Mouse (Mus musculus): ENCODE measurements around the gene Gm17268.

Gm17268 gene

GRCm38 (mm10) chr11:82030171-82030570 lies 8.2 kb downstream of the Gm17268 start:
- no peak for DNase-seq

DNA sequence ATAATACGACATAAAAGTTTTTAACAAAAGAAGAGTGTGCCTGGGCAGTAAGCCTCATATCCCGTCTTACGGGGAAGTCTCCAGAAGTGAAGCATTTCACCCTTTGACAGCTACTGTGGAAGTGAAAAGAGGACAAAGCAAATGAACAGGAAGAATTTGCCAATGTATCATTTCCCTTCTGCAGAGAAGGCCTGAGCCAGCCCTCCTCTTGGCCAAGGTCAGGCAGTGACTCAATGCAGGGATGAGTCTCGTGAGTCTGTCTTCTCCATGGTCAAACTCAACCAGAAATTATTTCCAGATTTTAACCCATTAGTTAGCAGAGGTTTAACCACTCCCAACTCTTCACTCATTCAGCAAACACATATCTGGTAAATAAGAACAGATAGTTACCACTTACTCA lies 14.6 kb downstream of the Gm17268 start:
- no peak for DNase-seq

- DNase-seq, result no peak
Observed at GRCm38 (mm10) chr11:82022504-82023056, 15.8 kb downstream of the Gm17268 start.

- no peak for DNase-seq
Observed at GRCm38 (mm10) chr11:82021406-82021805, 17.0 kb downstream of the Gm17268 start.

- no peak for DNase-seq
Observed at GRCm38 (mm10) chr11:82019793-82020192, 18.6 kb downstream of the Gm17268 start.

DNA sequence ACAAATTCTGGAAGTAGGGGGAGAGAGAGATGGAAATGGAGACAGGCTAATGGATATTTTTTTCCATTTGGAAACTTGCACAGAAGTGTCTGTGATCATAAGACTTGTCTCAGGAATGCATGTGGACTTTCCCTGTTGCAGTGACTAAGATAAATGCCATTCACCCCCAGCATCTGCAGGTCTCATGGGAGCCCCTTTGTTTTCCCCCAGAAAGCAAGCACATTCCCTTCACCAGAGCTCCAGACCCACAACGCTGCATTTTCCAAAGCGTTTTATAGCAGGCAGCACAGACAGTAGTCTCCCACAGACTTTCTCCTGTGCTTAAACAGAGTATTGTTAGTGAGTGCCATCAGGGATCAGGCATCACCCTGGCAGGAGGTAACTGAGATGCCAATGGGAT lies 19.0 kb downstream of the Gm17268 start:
- DNase-seq, result no peak

DNA sequence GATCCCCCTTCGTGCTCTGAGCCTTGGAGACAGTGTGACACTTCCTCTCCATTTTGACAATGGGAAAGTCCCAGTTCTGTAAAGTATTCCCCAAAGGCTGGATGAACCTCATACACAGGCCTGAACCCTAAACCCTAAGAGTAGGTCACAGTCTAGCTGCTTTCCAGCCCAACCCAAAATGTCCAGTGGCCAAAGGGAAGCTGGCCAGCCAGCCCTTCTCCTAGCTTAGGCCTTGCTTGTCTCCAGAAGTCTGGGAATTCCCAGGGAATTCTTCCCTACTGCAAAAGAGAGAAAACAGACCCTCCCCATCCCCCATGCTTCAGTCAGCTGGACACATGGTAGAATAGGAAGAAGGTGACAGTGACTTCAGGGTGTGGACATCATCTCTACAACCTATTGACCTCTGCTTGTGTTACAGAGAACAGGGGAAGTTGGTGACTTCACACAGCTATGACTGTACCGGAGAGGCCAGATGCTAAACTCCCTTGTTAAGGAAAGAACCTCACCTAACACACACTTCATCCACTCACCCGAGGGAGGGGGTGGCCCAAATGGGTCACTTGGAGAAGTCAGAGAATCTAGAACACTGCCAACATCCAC lies 22.1 kb downstream of the Gm17268 start:
- no peak for DNase-seq

DNA sequence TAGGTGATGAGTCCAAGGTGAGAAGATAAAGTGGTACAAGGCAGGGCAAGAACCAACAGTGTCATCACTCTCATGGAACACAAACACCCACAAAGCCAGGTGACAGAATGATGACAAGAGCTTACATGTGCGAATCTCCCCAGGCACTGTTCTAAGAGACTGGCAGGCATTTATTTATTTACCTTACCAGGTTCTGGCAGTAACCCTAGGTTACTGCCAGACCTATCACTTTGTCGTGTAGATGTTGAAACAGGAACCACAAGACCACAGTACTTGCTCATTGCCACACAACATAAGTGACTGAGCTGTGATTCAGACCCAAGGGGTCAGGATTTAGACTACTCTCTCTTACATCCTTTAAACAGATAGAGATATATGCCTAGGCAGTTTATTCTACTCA lies 23.3 kb downstream of the Gm17268 start:
- no peak for DNase-seq

- no peak for DNase-seq
Observed at GRCm38 (mm10) chr11:82013756-82014155, 24.6 kb downstream of the Gm17268 start.

DNA sequence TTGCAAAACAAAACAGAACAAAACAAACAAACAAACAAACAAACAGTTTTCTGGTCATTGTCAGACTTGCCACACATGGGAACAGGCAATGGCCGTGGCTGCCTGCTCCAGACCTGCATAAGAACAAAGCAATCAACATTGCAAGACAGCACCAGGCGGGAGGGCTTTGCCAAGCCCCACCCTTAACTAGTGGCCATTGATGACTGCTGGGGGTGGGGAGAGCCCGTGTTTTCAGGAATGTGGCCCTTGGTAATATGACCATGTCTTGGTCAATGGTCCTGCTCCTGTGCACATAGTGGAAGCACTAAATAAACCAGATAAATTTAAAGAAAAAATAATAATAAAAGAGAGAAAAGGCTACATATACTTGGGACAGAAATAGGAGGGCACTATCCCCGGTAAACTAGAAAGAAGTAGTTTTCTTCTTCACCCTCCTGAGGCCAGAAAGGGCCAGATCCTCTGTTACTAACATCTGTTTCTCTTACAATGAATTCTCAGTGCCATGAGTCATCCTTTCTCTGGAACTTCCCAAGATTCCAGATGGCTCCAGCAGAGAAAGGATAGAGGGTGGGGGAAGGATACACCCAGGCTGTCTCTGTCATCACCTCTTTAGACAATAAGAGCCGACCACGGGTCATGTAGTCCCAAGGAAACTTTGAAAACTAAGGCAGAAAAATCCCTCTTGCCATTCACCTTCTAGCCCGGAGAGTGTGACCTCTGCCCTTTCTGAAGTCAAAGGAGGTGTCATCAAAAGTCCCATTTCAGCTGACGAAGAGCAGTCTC lies 26.8 kb downstream of the Gm17268 start:
- DNase-seq, result no peak

GRCm38 (mm10) chr11:82010115-82010514 lies 28.2 kb downstream of the Gm17268 start:
- no peak for DNase-seq

GRCm38 (mm10) chr11:82006796-82007423 lies 31.5 kb downstream of the Gm17268 start:
- DNase-seq, result peak; percentile 51

- DNase-seq, result no peak
Observed at GRCm38 (mm10) chr11:82004810-82005209, 33.6 kb downstream of the Gm17268 start.

GRCm38 (mm10) chr11:82000581-82000980 lies 37.8 kb downstream of the Gm17268 start:
- no peak for DNase-seq

- DNase-seq, result no peak
Observed at GRCm38 (mm10) chr11:81999469-81999868, 38.9 kb downstream of the Gm17268 start.

GRCm38 (mm10) chr11:81998646-81999045 lies 39.7 kb downstream of the Gm17268 start:
- DNase-seq, result no peak

DNA sequence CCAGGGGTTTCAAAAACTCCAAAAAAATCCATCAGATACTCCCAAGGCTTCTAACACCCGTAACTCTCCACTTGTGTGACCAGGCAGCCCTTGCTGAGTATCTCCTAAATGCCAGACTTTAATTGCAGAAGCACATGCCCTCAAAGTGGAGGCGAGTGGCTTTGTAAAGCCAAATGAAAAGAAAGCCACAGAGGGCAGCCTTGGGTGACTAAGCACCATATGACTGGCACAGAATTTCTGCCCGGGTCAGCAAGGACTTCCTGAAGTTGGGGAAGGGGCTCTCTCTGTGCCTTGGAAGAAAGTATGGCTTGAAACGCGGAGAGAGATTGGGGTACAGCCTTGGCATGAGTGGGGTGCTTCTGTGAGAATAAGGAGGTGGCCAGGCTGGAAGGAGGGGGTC lies 41.3 kb downstream of the Gm17268 start:
- DNase-seq, result no peak

- peak; percentile 74 for DNase-seq
Observed at GRCm38 (mm10) chr11:81996172-81996841, 42.1 kb downstream of the Gm17268 start.

- DNase-seq, result peak; percentile 12
Observed at GRCm38 (mm10) chr11:81983146-81983545, 55.2 kb downstream of the Gm17268 start.

DNA sequence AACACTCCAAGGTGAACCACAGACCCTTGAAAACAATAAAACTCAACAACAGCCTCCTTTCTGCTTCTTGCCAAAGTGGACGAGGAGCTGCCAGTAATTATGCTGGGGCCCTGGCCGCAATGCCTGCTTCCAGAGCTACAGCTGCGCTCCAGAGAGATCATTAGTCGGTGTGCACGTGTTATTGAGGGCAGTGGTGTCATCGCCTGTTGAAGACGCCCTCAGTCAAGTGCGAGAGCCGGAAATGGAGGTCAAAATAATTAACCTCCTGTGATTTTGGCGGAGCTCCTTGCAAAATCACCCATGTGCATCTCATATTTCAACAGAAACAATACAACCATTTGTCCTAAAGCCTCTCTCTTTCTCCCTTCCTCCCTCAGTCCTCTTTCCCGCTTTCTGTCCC lies 56.2 kb downstream of the Gm17268 start:
- DNase-seq, result no peak
